Mouse (Mus musculus) ES-CJ7 (cell line): ENCODE data around the gene Hoxd13.
A peak's percentile ranks its signal among the peaks of the same experiment; 100 is the strongest.

Source experiments
- DNase-seq: peaks from one replicate; pipeline ENCODE4 v3.0.0; 2011; ENCODE audit warnings: low read depth, low spot score

The Hoxd13 gene

GRCm38 (mm10) chr2:74680561-74681398 lies 12.7 kb downstream of the Hoxd13 start:
- DNase-seq, result peak; percentile 57

DNA sequence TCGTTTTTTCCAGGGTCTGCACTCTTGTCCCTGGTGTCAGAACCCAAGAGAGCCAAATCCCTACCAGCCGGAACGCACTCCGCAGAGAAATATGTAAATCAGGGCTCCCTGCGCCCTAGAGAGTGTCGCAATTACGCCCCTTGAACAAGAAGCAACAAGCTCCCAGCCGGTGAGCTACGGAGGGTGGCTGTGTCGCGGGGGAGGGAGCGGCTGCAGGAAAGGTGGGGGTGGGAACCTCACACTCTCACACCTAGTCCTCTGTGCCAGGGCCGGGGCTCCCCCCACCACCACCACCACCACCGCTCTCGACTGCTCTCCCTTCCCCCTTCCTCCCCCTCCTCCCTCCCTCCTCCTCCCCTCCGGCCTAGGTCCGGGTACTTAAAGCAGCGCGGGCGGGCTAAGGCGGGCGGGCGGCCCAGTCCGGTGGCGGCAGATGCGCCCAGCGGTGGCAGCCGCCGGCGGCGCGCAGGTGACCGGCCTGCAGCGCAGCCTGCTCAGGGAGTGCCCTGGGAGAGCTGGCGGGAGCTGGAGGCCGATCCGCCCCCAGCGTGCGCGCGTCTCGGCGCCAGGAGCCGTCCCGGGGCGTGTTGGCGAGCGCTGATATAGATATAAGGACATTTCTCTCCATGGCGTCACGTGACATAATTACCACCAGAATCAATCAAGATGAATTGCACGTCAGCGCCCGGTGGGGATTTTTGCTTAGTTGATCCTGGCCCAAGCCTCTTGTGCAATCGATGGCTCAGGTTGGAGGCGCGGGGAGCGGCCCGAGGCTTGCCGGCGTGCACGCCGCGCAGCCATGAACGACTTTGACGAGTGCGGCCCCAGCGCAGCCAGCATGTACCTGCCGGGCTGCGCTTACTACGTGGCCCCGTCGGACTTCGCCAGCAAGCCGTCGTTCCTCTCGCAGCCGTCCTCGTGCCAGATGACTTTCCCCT lies 13.8 kb downstream of the Hoxd13 start:
- DNase-seq, result peak; percentile 94

DNA sequence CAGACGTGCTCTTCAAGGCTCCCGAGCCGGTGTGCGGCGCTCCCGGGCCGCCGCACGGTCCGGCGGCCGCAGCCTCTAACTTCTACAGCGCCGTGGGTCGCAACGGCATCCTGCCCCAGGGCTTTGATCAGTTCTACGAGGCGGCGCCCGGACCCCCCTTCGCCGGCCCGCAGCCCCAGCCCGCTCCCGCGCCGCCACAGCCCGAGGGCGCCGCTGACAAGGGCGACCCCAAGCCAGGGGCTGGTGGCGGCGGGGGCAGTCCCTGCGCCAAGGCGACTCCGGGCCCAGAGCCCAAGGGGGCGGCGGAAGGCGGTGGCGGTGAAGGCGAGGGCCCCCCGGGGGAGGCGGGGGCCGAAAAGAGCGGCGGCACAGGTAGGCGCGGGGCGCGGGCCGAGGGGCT lies 14.7 kb downstream of the Hoxd13 start:
- DNase-seq, result peak; percentile 17

DNA sequence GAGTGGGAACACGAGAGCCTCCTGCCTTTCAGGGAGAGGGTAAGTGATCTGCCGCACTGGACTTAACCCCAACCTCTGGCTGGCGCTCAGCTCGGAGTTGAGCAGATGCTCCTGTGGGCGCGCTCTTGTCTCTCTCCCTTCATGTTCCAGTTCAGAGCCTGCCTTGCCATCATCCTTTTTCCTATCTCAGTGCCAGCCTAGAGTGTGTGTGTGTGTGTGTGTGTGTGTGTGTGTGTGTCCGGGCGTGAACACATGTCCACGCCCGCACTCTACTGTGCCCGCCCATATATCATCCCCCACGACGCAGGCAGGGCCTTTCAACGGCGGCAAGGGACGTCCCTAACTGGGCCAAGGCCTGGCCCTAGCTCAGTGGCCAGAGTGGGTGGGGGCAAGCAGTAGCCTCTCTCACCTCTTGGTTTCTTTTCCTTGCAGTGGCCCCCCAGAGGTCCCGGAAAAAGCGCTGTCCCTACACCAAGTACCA lies 15.4 kb downstream of the Hoxd13 start:
- peak; percentile 81 for DNase-seq

DNA sequence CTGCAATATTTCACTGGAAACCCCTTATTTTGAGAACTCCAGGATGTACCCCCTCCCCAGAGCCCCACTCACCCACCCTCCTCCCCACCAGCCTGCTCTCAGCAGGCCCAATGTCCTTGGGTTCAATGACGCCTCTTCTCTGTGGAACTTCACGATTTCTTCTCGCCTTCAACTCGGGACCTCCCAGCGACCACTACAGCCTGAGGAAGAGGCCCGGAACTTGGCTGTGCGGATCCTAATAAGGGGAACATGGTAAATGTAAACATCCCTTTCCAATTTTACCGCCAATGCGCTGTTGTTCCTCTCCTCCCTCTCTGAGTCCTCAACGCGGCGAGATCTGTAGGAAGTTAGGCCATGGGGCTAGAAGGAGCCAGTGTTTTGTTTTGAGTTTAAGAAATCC lies 16.0 kb downstream of the Hoxd13 start:
- DNase-seq, result no peak

DNA sequence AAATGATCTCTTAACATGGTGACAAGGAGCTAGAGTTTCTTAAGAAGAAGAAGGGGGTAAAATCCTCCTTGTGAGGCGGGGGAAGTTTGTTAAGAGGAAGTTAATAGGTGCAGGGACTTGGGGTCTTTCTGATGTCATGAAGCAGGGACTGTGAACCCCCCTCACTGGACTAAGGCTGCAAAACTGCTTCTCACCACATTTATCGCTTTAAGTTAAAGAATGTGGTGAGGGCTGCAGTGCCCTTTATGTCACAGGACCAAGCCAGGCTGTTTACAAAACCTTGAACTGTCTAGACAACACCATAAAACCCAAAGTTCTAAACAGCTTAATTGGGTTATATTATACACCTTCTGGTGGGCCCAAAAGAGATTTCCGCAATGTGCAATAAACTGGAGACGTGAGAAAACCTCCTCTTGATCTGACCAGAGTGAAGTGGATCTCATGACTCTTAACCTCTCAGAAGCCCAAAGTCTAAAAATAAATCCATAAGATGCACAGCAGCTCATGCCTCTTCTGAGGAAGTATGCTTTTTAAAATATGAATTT lies 17.0 kb downstream of the Hoxd13 start:
- DNase-seq, result no peak

GRCm38 (mm10) chr2:74686301-74686987 lies 18.3 kb downstream of the Hoxd13 start:
- DNase-seq, result peak; percentile 93

DNA sequence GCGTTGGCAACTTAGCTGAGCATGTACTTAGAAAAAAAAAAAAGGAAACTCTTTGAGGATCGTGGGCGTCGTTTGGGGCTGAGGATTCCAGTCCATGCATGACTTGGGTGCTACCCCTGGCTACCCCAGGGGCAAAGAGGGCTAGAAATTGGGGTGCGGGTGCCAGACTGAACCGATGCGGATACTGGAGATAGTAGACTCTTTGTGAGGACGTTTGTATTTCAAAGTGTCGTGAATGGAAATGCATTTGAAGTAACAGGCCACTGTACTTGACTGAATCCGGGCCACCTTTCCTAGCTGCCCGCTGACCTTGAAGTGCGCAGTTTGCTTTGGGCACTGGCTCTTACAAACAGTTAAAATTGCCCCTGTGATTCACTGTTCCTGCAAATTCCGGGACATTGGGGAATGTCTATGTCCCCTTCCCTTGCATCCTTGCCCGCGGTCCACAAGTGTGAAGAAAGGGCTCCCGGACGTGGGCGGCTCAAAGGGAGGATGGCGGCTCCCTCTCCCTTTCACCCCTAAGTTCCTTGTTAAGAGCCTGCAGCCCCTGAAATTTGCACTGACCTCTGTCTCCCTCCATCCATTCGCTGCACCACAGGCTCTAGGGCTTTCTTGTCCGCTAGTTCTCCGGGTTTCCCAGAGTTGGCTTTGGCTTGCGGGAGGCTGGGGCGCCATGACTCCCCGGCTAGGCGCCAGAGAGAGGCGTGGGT lies 19.0 kb downstream of the Hoxd13 start:
- no peak for DNase-seq

- DNase-seq, result no peak
Measured at GRCm38 (mm10) chr2:74687698-74688555, 19.8 kb downstream of the Hoxd13 start.

GRCm38 (mm10) chr2:74688795-74689573 lies 20.9 kb downstream of the Hoxd13 start:
- DNase-seq, result no peak

DNA sequence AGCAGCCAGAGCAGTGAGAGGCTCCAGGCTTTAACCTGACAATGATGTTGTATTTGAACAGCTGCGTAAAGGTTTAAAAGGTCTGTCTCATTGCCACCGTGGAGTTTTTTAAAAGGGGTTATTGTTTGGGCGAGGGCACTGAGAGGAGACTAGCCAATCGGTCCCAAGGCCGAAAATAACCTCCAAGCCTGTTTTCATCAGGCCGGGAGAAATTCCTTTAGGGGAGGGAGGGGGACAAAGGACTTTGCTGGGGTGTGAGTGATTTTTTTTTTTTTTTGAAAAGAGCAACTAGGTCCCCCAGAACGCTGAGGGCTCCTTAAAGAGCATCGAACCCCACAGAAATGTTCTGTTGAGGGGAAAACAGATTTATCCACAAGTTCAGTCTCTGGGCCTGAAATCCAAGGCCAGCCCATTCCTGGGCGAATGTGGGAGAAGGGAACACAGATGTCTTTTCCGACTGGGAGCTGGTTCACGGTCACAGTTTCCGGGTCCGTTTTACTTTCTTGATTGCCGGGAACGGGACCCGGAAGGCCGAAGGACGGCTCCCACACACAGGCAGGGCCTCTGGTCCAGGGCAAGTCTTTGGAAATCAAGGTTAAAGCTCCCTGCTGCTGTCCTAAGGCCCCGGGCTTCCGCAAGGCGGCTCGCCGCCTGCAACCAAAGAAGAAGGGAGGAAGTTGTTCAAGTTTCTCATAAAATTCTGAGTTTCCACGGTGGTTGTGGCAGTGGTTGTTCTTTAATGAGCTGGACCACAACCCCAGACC lies 21.6 kb downstream of the Hoxd13 start:
- DNase-seq, result no peak

GRCm38 (mm10) chr2:74690338-74690716 lies 22.2 kb downstream of the Hoxd13 start:
- DNase-seq, result no peak

GRCm38 (mm10) chr2:74691022-74691951 lies 23.2 kb downstream of the Hoxd13 start, which contains the start of gene Hoxd10:
Gene Hoxd10, plus strand, starts transcription at chr2:74691924.
- peak; percentile 94 for DNase-seq

GRCm38 (mm10) chr2:74691995-74692807 lies 24.1 kb downstream of the Hoxd13 start:
- DNase-seq, result no peak

DNA sequence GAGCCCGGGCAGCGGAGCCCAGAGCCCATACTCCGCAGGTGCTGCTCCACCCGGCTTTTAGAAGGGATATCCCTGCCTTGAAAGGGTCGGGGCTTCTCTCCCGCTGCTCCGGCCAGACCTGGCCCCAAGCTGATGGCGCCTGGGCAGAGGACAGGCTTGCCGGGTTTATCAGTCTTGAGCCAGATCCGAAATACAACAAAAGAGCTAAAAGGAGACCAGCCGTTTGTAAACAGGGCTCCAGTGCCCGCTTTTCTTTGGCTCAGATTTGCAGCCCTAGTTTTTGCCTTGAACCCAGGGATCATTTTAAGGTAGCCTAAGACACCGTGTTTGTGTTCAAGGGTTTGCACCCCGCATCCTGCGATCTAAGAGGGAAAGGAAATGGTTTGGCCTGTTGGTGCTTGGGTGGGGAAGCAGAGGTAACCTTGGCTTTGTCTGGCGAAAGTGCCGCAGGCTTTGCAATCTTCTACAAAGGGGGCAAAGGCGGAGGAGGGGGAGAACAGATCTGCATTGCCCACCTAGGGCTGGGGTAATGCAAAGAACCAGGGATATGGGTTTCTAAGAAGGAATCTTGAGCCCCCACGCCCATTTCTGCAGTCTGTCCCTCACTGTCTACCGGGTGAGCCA lies 24.8 kb downstream of the Hoxd13 start:
- DNase-seq, result no peak

DNA sequence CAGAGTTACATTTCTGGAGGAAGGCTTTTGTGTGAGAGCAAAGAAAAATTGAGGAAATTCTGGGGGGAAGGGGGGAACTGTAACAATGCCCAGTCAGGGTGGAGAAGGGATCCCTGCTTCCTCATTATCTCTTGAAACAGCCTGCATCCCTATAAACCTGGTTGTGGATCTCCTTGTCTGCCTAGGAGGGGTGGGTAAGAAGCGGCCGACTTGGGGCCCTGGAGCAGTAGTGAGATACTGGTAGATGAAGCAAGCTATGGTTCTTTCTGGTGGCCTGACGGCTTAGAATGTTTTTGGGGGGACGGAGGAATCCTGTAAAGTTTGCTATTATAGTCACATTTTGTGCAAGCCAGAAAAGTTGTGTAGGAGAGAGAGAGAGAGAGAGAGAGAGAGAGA lies 25.3 kb downstream of the Hoxd13 start:
- no peak for DNase-seq
